8 mouse cellular contexts compared by ENCODE assay signal in the genomic region with DNA sequence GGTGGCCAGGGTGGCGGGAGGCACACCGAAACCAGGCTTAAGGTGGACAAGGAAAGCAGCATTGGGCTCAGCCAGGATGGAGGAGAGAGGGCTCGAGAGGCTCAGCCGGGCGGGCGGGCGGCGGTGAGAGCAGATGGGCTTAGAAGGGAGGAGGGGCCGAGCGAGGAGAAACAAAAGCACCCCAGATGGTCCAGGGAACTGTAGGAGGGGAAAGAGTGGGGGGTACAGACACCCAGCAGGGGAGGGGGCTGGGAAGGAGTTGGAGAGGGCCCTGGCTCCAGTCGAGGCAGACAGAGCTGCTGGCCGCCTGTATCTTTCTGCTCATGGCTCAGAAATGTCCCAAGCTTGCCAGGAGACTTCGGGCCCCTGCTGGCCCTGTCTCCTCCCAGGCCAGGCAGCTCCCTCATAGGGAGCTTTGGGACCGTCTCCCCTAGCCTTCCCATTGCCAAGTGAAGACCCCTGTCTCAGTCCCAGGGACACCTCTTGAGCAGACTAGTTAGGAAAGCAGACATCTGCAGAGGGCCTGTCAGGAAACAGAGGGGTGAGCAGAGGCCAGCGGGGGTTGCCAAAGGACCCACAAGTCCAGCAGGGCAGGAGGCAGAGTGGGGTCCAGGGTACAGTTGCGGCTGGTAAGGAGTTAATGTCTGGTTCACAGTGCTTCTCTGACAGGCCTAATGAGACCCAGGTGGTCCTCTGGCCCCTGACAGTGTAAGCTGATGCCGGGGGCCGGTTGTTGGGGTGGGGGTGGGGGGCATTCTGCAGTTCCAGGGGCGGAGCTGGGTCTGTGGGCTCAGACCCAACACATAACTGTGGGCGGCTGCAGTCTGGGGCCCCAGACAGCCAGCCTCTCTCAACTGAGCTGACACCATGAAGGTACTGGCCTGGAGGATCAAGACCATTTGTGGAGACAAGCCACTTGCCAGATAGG. TPM values are rescaled to one million over a fixed set of nuclear protein-coding genes. Genes with fewer than 3 reads are reported as not detected.
DNase-seq lines count a peak whose midpoint lies in the region; ATAC-seq lines count a peak whose summit lies in the region.

Mfap4 (plus strand) TSS at position 819 of the 928 bp plus-strand sequence.

- peak within 1 kb of the TSS; percentile 48 for H3K9ac ChIP-seq in forebrain, embryonic 16.5 days (replicated peaks; ENCODE audit: low read depth, low read length)
- H3K9ac ChIP-seq in neural tube, embryonic 11.5 days (ENCODE audit: low read length) = peak within 1 kb of the TSS; percentile 59

- 2% methylated on average over 19 of the region's 20 CpGs for WGBS in forebrain, embryonic 16.5 days
- 5% methylated on average over 20 of the region's 20 CpGs for WGBS in hindbrain, embryonic 10.5 days
- WGBS in neural tube, embryonic 11.5 days = 8% methylated on average over 20 of the region's 20 CpGs

- H3K9me3 ChIP-seq in forebrain, embryonic 16.5 days (ENCODE audit: control insufficient read depth, low read length) = no peaks in the 10 kb centered on the region
- H3K9me3 ChIP-seq in hindbrain, embryonic 10.5 days = no peaks in the 10 kb centered on the region
- H3K9me3 ChIP-seq in neural tube, embryonic 11.5 days (ENCODE audit: control insufficient read depth, low read length) = no peaks in the 10 kb centered on the region

- H3K4me1 ChIP-seq in forebrain, embryonic 16.5 days (replicated peaks; ENCODE audit: control insufficient read depth, insufficient read depth, low read length) = peaks cover 56% of the 10 kb centered on the region
- H3K4me1 ChIP-seq in hindbrain, embryonic 10.5 days (replicated peaks) = peaks cover 72% of the 10 kb centered on the region
- peaks cover 16% of the 10 kb centered on the region for H3K4me1 ChIP-seq in neural tube, embryonic 11.5 days (ENCODE audit: control insufficient read depth, insufficient read depth, low read length)

- peak within 1 kb of the TSS; percentile 98 for H3K27ac ChIP-seq in forebrain, embryonic 16.5 days (ENCODE audit: low read length)
- H3K27ac ChIP-seq in hindbrain, embryonic 10.5 days = peak within 1 kb of the TSS; percentile 95
- peak within 1 kb of the TSS; percentile 97 for H3K27ac ChIP-seq in neural tube, embryonic 11.5 days (ENCODE audit: low read depth, low read length)

- peaks cover 12% of the 10 kb centered on the region for H3K36me3 ChIP-seq in forebrain, embryonic 16.5 days (ENCODE audit: control insufficient read depth, insufficient read depth)
- H3K36me3 ChIP-seq in hindbrain, embryonic 10.5 days = peaks cover 36% of the 10 kb centered on the region
- H3K36me3 ChIP-seq in neural tube, embryonic 11.5 days (ENCODE audit: control insufficient read depth, insufficient read depth, low read length) = peaks cover 12% of the 10 kb centered on the region

- peak within 1 kb of the TSS; percentile 38 for H3K4me2 ChIP-seq in forebrain, embryonic 16.5 days (ENCODE audit: low read length)
- peak within 1 kb of the TSS; percentile 41 for H3K4me2 ChIP-seq in neural tube, embryonic 11.5 days (ENCODE audit: low read depth)

- intact Hi-C loops in left cerebral cortex, postnatal 4 days (cut with DNase I) = no loop called here

- no peaks in the 10 kb centered on the region for H3K27me3 ChIP-seq in forebrain, embryonic 16.5 days (replicated peaks; ENCODE audit: control insufficient read depth, insufficient read depth, low read length)
- no peaks in the 10 kb centered on the region for H3K27me3 ChIP-seq in hindbrain, embryonic 10.5 days (ENCODE audit: insufficient read depth, poor library complexity, severe bottlenecking)
- no peaks in the 10 kb centered on the region for H3K27me3 ChIP-seq in neural tube, embryonic 11.5 days (ENCODE audit: control insufficient read depth, insufficient read depth, low read length)

- peak; percentile 67 for DNase-seq in Muller cell, postnatal 12 days (ENCODE audit: inconsistent ontology term)
- peak; percentile 79 for DNase-seq in cerebellum, adult 11-12 months
- DNase-seq in hindbrain, embryonic 10.5 days (ENCODE audit: low spot score) = peak; percentile 82
- DNase-seq in left cerebral cortex, postnatal 4 days = peak; percentile 94
- DNase-seq in neural tube, embryonic 11.5 days (ENCODE audit: low spot score) = peak; percentile 75
- DNase-seq in thymus, adult 18-20 months = no peak
- no peak for DNase-seq in adrenal gland, adult 8-10 months

- ATAC-seq in forebrain, embryonic 16.5 days = peak; percentile 89
- ATAC-seq in neural tube, embryonic 11.5 days (ENCODE audit: insufficient read depth, low FRiP score, low TSS enrichment) = peak; percentile 87

- 0 out of 2 replicates have a peak within 1 kb of the TSS, but pooled peaks have one; percentile 4 for H3K4me3 ChIP-seq in forebrain, embryonic 16.5 days (replicated peaks; ENCODE audit: low read length)
- peak within 1 kb of the TSS; percentile 48 for H3K4me3 ChIP-seq in hindbrain, embryonic 10.5 days
- peak within 1 kb of the TSS; percentile 24 for H3K4me3 ChIP-seq in neural tube, embryonic 11.5 days (ENCODE audit: low read depth, low read length)

RNA-seq across cellular contexts. Expression of gene Mfap4, which starts in this region (rescaled TPM):
- polyA plus RNA-seq in forebrain, embryonic 16.5 days (2015; fragmentation: Nextera tagmentation; extraction: Ambion mirVana) = 47.4 and 55.0 TPM in 2 replicates
- polyA plus RNA-seq in hindbrain, embryonic 10.5 days (2016; fragmentation: Nextera tagmentation; extraction: Ambion mirVana) = 78.2 and 88.3 TPM in 2 replicates
- 10 to 100 TPM; 10.2 to 12.2 TPM for total RNA-seq in left cerebral cortex, postnatal 4 days (2021)
- polyA plus RNA-seq in neural tube, embryonic 11.5 days (2014; fragmentation: Nextera tagmentation; extraction: Ambion mirVana) = 119 and 127 TPM in 2 replicates
- 1 to 10 TPM; 3.4 to 5.8 (median 4.9) TPM for total RNA-seq in adrenal gland, adult 8-10 months (2022)

Comparison
In these comparisons a context has a peak if more than half of its experiments do, and no peak if none do; other contexts are left out.
1. DNase-seq: peak in Muller cell, postnatal 12 days (single experiment), cerebellum, adult 11-12 months (single experiment), hindbrain, embryonic 10.5 days (single experiment), left cerebral cortex, postnatal 4 days (single experiment) and neural tube, embryonic 11.5 days (single experiment); none in thymus, adult 18-20 months (0 of 2) and adrenal gland, adult 8-10 months (single experiment).
2. Peak in every context shown above with its lines, with median percentiles within 50 percentile points of each other: H3K27ac ChIP-seq and H3K4me3 ChIP-seq.